Mouse (Mus musculus) frontal cortex, postnatal 10 days (tissue): Measurements from ENCODE around the gene E030018B13Rik.

Experiments
- DNase-seq, 2 experiments: peaks; one replicate each; pipeline ENCODE4 v3.0.0; 2022; ENCODE audit warnings: low spot score in 2 of 2, mixed read lengths in 1 of 2

The E030018B13Rik gene

DNA sequence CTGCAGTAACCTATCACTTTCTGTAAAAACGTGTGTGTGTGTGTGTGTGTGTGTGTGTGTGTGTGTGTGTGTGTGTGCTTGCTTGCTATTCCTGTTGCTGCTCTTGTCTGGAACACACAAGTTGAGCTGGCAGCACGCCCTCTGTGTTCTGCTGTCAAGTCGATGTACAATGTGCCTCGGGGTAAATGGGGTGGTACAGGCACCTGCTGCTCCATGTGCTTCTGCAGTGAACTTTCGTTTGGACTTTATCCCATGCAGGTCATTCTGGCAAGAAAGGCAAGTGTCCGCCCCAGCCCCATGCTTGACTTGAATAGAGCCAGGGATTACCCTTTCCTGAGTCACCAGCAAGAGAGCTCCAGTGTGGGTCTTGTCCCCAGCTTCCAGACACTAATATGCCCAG lies 1.0 kb downstream of the E030018B13Rik start:
- DNase-seq = peak in 1 of 2 experiments; percentile 45

DNA sequence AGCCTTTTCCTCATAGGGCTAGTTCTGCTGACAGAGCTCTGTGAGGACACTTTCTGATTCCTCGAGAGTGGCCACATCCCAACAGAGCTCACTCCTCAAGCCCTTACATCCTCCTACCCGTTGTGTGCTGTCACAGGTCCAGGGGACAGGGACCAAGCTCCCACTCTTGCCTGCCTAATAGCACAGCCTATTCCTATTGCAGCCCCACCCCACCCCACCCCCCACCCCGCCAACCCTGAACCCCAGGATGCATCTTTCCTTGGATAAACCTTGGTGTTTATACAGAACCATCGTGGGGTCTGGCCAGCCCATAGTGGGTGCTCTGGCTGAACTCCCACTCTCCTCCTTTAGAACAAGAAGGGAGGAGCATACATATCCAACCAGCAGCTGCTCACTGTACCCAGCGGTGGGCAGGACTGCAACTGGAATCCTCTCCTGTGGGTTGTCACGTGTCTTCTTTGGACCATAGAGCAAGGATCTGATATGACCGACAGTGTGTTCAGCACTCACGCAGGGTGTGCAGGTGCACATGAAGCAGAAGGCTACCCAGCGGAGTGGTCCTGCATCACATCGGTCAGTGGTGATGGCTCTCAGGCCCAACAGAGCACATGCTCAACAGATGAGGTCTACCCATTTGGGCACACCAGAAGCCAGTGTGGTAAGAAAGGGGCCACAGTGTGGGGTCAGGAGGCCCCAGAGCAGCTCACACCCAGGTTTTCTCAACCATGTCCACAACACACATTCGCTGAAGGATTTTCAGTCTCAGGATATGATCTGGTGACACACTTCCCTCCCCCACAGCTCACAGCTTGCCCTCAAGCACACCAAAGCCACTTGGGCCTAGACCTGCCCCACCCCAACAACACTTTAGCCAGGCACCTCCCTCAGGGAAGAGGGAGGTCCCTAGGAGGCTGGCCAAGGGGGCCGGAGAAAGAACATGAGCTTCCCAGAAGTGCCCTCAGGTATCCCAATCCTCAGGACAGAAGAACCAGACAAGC lies 2.4 kb downstream of the E030018B13Rik start:
- DNase-seq = no peak

DNA sequence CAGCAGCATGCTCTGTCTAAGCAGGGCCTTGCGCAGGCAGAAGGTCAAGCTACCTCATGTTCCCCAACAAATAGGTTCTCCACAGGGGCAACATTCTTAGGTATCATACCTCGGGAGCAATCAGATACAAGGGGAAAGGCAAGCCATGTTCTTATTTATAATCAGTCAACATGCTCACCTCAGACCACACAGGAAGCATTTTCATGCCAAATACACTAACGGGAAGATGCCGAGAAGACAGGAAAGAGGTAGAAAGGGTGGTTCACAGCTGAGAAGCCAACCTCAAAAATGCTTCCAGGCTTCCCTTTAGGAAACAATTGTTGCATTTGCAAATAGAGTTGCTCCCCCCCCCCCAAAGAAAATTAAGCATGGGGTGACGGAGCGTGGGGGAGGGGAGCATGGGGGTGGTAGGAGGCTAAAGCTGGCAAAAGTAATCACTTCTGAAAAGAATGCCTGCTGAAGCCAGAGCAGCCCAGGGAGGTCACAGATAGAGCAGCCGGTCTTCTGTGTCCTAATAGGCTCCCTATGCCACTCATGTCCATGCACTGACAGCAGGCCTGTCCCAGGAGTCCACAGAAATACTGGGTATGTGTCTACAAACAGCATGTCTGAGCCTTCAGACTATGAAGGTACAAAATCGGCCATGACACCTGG lies 5.4 kb downstream of the E030018B13Rik start:
- no peak for DNase-seq

DNA sequence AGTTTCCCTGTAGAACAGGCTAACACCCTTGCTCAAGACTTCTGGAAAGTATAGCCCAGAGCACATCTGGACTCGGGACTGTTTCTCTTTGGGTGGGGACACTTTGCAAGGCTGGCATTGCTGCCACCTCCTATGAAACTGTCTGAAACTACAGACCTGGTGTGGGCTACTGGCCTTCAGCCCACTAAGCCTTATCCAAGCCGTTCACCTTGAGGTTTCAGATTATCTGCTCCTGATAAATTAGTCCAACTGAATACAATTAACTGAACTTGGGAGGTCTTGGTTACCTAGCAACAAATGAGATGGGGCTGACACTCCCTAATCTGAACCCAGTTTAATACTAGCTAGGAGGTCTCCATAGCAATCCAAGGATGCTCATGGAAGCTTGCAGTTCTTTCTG lies 5.9 kb downstream of the E030018B13Rik start:
- DNase-seq = no peak

DNA sequence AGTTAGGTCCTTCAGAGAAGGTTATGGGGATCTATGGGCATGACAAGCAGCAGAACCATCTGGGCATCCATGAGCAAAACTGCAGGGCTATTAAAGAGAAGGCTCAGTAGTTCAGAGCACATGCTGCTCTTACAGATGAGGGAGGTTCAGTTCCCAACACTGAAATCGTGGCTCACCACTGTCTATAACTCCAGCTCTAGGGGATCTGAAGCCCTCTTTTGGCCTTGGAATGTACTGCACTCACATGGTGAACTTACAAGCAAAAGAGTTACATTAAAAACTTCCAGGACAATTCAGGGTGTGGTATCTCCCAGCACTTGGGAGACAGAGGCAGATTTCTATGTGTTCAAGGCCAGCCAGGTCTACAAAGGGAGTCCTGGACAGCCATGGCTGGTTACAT lies 6.3 kb downstream of the E030018B13Rik start:
- no peak for DNase-seq

DNA sequence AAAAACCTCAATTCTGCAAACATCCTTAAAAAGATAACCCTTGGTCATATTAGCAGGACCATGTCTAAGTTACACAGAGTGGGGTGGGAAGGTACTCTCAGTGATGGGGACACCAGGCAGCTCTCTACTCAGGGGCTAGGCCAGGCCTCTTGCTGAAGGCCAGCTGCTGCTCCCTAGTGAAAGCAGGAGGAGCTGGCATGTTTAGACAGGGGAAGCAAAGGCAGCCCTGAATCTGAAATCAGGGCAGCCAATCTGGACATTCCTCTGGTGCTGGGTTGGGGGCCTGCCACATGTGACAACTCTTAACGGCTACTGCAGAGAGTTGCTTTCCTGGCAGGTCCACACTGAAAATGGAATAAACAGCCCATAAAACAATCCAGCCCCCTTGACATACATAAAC lies 7.5 kb downstream of the E030018B13Rik start:
- no peak for DNase-seq

DNA sequence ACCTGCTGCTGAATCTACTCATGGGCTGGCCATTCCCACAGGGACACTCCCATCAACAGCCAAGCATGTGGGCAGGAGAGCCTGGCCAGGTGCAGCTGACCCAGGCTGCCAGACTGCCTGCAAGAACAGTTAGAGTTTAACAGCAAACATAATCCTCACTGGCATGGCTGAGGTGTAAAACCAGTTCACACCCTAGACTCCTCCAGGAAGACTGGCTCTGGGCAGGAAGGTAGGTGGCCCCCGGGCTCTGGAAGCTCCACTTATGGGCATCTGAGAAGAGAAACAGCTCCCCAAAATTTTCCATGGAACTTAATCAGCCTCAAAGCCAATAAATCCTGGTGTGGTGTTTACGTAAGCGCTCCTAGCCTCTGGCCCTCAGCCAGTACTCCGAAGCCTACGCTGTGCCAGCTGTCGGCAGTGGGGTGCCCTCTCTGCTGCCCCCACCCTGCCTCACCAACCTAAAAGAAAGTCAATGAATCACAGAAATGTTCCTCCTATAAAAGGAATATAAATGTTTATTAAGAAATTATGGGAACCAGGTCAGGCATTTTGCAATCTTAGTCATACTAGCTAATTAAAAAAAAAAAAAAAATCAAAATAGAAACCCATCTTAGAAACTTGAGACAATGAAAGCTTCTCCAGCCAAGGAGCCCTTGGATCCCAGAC lies 8.2 kb downstream of the E030018B13Rik start:
- DNase-seq = peak in 1 of 2 experiments; percentile 57

DNA sequence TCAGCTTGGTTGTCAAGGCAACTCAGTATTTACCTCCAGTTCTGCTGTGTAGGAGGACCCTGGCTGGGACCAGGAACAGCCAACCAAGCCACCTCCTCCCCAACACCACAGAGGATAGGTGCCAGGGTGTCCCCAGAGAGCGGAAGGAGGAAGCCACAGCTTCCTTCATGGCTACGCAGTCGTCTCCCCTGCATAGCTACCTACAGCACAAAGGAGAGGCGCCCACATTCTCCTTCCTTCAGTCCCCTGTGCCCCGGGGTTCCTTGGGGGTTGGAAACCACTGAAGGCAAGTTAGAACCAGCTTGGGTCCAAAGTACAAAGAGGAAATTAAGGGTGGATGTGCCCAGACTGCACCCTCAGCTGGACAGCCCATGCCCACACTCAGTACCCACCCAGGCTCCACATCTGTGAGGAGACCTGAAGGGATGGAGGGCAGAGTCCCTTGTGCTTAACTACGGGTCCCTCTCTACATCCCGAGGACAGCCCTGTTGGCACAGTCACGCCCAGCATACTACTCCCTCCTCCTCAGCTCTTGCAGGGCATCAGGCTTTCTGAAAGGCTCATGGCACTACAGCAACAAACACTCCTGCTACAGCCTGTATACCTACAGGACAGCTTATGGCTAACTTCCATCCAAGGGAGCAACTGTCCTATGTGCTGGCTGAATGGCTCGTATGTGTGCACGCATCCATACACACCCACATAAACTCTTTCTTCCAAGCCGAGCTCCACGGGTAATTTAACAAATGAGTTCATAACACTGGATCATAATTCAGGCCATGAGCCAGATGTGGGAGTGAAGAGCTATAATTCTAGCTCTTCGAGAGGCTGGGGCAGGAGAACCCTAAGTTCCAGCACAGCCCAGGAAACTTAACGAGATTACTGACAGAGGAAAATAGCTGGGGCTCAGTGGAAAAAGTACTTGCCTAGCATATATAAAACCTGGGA lies 9.0 kb downstream of the E030018B13Rik start:
- DNase-seq = no peak

DNA sequence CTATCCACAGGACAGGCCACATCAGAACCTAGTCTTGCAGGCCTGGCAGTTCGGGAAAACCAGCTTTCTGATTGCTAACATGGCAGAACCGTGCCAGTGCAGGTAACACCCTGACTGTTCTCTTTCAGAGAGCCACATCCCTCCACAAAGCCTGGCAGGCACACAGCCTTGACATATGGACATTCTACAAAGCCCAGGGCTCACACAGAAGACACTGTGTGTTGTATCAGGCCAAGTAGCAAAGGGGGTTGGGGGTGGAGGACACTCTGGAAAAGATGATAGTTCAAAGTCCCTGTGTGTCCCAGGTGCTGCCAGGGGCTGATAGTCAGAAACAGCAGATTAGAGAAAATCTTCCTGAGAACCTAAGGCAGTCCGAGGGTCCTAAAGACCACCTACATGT lies 9.8 kb downstream of the E030018B13Rik start:
- DNase-seq = no peak

DNA sequence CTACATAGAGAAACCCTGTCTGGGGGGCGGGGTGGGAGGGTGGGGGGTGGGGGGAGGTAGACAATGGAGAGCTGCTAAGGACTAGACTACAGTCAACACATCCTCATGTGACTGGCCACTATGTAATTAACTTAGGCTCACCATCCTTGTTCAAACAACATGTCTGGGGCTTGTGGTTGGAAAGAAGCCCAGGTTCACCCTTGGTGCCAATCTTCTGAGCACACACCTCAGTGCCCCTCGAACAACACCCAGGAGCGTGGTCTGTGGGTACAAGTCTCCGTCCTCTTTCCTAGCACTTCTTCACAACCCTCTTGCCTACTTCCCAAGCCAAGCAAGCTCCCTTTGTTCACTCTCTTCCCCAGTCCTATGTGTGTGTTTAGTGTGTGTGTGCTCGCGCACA lies 10.5 kb downstream of the E030018B13Rik start:
- DNase-seq = no peak

DNA sequence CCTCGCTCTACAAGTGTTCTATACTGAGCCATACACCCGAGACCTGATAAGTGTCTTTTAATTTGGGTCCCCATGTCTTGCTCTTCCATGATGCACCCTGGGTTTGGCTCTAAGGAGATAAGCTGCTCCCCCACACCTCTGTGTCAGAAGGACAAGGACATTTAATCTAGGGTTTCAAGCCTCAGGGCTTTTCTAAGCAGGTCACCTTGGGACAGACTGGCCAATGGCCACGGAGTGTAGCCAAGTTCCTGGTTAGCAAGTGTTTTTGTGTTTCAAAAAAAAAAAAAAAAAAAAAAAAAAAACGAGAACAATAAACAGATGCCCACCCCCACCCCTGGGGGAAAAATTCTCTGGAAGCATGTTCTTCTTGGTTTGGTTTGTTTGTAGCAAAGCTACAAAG lies 12.4 kb downstream of the E030018B13Rik start:
- DNase-seq = no peak

DNA sequence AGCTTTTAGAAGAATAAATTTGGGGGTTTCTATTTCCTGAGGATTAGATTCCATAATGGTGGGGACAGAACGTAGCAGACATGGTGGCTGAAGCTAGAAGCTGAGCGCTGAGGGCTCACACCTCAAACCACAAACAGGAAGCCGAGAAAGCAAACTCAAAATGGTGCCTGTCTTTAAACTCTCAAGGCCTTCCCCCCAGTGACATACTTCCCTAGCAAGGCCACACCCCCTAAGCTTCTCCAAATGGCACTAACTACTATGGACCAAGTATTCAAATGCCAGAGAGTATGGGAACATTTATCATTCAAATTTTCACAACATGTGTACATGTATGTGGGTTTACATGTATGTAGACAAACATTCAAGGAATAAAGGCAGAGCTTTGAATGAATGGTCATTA lies 13.5 kb downstream of the E030018B13Rik start:
- no peak for DNase-seq

DNA sequence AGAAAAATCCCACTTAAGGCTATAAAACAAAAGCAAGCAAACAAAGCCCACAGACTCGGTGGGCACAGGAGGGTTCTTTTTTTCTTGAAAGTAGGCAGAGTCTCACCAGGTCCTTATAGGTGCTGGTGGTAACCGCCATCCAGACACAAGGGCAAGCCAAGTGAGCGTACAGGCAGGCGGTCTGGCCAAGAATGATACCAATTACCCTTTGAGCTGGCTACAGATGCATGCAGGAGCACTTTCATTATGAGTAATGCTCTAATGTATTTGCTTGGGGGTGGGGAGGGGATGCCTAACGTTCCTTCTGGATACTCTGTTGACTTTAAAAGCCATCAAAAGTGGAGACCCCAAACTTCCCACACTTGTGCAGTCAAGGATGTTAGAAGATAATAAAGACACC lies 14.1 kb downstream of the E030018B13Rik start:
- DNase-seq = no peak

DNA sequence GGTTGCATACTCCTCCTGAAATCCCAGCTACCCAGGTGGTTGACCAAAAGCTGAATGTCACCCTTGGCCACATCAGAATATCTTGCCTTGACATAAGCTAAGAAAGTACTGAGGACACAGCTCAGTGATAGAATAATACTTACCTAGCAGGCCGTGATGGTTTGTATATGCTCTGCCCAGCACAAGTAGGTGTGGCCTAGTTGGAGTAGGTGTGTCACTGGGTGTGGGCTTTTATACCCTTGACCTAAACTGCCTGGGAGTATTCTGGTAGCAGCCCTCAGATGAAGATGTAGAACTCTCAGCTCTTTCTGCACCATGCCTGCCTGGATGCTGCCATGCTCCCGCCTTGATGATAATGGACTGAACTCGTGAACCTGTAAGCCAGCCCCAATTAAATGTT lies 15.8 kb downstream of the E030018B13Rik start:
- DNase-seq = no peak

DNA sequence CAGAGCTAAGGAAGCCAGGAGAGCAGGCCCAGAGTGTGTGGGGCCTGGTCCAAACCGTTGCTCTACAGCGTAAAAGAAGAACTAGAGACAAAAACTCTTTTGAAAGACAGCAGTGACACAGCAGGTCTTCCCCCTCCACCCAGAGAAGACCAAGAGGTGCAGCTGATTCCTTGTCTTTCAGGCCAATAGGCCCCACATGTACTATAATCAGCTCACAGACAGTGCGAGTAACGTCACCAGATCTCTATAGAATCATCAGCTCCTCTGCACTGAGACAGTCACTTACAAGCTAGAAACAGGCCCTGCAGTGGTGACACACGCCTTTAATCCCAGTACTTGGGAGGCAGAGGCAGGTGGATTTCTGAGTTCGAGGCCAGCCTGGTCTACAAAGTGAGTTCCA lies 17.2 kb downstream of the E030018B13Rik start:
- no peak for DNase-seq

DNA sequence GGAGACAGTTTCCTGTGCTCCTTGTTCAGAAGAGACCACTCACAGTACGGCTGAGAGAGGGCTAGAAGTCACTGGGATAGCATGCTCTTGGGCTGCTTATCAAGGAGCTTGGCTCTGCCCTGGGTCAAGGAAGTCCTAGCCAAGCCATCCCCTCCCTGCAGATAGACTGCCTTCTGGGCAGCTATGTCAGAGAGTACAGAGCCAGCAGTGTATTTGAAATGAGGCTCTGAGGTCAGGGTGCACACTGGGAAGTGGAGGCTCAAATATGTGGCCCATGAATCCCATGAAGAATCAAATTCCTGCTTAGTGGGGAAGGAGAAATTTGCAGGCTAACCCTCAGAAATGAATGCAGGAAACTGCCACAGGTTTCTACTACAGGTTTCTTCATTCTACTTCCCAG lies 17.9 kb downstream of the E030018B13Rik start:
- no peak for DNase-seq

DNA sequence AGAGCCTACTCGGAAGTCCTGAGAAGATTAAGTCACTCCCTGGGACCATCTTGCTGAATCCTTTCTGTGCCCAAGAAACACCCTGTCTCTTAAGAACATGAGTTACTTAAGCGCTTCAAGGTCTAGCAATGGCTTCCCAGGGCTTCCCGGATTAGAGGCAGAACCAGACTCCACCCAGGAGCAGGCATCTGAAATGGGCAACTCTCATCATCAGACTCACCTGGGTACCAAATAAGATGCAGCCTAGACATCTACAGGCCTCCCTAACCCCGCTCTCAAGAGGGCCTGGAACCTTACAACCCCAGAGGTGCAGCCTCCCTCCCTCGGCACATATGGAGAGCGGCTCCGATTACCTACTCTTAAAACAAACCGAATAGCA lies 19.1 kb downstream of the E030018B13Rik start:
- no peak for DNase-seq

DNA sequence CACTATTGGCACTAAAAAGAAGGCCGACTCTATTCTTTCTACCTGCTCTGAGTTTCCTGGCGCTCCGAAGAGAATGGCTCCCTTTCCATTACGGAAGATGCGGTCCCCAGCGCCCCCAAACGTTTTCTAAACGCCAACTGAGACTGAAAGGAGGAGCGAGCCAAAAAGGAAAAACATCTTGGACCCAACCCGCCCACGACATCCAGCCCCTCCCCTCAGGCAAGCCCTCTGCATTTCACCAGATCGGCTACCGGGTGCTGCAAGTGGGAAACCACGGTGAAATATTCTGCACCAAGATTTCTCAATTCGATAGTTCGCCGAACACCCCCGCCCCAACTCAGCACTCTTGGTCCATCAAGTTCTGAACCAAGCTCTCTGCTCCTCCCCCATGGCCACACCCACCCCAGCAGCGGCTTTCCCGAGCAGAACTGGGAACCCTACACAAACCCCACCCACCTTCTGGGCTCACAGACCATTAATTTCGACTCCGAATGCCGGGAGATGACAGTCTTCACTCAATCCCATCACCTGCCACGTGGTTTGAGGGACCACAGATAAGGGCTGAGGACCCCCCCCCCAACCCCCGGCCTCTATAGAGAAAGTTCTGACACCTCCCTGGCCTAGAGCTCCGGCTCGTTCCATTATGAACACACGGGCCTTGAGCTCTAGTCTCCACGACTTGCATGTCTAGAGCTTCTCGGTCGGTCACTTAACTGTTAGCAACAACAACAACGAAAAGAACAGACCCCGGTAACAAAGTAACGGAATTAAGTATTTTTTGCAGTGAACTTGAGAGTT lies 19.7 kb downstream of the E030018B13Rik start:
- peak; percentile 73 to 76 for DNase-seq

DNA sequence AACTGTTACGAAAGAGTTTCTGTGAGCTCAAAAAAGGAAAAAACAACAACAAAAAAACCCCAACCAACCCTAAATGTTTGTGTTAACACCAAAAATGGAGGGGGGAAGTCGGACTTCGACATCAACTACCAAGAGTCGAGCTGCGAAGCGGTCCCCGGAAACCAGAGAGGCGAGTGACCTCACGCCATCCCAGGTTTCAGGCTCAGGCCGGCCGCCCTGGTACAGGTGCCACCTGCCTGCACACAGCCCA lies 20.3 kb downstream of the E030018B13Rik start:
- DNase-seq = no peak

DNA sequence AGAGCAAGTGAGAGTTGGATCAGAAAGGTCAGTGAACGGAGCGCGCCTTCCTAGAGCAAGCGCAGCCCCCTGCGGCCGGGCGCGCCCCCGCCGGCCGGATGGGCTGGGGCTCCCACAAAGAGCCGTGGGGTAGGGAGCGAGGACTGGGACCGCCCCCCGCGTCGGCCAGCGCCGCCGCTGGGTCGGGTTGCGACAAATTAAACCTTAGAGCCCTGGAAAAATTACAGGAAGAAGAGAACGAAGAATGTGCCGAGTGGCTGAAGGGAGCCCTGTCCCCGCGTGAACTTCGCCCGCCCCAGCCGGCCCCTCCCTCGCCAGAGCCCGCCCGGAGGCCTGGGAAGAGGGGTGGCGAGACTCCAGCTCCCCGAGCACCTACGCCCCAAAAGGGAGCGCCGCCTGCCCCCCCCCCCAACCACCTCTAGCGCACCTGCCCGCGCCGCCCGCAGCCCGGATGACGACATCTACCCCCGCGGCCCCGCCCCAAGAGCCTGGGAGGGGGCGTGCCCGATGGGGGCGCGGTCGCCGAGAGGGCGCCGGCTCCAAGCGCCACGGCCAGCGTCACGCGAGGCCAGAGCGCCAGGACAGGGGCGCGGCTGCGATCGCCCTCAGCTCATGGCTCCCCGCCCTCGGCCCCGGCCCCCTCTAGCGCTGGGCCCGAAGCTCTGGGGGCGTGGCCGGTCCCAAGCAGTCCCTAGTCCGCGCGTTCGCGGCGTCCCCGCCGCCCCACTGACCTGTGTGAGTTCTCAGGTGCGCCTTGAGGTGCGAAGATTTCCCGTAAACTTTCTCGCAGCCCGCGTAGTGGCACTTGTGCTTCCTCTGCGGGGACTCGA lies 20.8 kb downstream of the E030018B13Rik start:
- DNase-seq = peak; percentile 66 to 67
